Mouse (Mus musculus) kidney, postnatal 14 days (tissue): Measurements from ENCODE around the gene Coro1a.

ENCODE experiments used
- DNase-seq: peaks from one replicate; pipeline ENCODE4 v3.0.0; 2022; ENCODE audit warnings: mixed read lengths

Gene Coro1a

DNA sequence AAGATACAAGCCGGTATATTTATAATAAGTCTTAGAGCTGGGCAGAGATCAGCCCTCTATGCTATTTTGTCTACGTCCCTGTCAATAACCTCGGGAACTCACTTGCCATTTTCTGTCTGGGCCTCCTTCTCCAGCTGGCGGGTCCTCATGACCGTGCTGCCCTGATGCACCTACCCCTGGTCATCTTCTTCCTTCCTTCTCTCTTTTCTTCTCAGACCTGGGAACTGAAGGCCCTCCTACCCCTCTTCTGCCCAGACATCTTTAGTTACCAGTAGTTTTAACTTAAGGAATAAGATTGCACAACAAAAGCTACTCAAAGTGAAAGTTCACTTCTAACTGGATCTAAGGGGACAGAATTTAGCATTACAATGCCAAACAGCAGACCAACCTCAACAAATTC, 27.9 kb downstream of the Coro1a start:
- no peak for DNase-seq

GRCm38 (mm10) chr7:126678545-126679341, 28.8 kb downstream of the Coro1a start:
- peak; percentile 67 for DNase-seq

DNA sequence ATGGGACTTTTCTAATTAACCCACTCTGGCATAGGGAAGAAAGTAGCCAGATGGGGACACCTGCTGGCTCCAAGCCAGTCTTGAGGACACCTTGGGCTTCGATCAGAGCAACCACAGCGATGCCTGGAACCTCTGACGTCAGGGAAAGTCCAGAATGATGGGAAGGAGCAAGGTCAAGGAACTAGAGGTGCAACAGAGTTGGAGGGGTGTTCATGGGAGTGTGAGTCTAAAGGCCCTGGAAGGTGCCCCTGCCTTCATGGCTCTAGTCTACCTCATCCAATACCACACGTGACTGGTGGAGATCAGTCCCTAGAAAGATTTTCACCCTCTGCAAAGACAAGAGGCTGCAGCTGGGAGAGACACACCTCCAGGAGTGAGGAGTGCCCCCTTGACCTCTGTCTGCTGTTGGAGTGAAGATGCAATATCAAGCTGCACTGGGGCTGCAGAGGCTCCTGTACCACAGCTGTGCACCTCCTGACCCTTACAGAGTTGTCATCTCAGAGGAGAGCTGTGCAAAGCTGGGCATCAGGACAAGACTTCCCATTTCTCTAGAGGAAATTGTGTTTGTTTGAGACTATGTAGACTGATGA, 30.9 kb downstream of the Coro1a start:
- DNase-seq = no peak

GRCm38 (mm10) chr7:126676207-126676606, 31.4 kb downstream of the Coro1a start, which contains the start of gene Sult1a1:
Gene Sult1a1, minus strand, starts transcription at chr7:126676432.
- DNase-seq = peak; percentile 88

DNA sequence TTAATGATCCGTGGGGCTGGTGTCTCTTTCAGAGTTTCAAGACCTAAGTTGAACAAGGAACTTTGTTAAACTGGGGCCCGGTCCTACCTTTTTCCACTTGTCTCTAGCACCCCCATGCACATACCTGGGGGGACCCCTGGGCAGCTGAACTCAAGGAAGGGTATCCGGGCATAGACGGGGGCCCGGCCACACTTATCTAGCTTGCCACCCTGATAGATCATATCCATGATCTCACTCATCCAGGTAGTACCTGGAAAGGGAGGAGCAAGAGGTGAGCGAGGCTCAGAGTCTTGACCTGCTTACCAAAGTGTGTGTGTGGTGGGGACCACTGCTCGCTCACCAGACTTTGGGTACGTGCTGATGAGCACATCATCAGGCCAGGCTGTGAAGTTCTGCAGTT, 32.5 kb downstream of the Coro1a start:
- DNase-seq = no peak

DNA sequence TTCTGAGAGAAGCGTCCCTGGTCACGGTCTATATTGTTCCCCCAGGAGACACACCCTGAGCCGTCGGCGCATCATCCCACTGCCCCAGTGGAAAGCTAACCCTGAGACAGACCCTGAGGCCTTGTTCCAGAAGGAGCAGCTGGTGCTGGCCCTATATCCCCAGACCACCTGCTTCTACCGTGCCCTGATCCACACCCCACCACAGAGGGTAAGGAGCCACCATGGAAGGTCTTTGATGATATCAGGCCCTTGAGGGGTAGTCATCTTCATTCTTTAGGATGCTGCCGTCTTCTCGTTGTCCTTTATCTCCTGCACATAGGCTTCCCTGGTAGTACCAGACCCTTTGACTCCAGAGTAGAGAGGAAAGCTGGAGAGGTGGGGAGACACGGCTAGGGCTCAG, 35.5 kb downstream of the Coro1a start:
- DNase-seq = no peak

- no peak for DNase-seq
Observed at GRCm38 (mm10) chr7:126670152-126670551, 37.4 kb downstream of the Coro1a start.

DNA sequence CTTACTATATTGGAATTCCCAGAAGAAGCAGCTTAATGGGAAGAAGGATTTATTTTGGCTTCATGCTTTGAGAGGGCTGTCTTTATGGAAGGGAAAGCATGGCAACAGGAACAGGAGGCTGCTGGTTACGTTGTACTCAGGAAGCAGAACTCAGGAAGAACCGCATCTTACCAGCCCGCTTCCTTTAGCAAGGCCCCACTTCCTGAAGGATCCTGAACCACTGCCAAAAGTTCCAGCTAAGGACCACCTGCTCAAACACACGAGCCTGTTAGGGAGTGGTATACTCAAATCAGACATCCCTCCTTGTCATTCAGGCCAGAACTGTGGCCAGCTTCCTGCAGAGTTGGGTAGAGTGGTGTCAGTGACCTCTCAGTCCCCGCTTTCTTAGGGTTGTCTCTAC, 39.1 kb downstream of the Coro1a start:
- DNase-seq = no peak

DNA sequence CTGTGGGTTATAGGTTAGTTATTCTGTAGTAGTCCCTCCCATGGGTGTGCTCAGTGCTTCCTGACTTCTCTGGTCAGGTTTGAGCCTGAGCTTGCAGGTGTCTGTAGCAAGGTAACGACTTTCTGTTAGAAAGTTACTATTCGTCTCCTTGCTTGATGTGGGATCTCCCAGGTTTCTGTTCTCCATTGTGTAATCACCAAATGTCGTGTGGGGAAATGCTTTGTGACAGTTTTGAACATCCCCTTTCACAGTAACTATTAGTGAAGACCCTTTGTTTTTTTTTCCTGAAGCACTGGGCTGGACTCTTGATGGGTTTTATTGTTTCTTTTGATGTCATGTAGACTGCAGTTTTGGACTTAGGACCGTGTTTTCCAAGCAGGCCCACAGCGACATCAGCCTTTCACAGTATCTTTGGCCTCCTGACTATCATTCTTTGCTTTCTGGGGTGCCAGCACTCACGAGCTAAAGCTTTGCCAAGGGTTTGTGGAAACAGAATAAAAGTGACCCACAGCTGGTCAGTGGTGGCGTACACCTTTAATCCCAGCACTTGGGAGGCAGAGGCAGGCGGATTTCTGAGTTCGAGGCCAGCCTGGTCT, 40.0 kb downstream of the Coro1a start:
- no peak for DNase-seq

DNA sequence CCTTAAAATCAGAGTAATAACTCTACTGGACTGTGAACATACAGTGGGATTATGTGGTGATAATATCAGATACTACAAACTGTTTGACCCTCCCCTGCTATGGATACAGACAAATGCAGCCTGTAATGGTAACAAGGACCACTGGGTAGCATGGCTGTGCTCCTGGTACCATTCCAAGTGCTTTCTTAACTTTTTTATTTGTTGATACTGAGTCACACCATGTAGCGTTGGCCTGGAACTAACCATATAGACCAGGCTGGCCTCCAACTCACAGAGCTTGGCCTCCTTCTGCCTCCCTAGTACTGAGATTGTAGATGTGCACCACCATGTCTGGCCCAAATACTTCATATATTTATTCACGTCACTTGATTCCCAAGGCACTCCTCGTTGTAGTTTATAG, 42.3 kb downstream of the Coro1a start:
- DNase-seq = peak; percentile 53

GRCm38 (mm10) chr7:126663646-126664045, 43.9 kb downstream of the Coro1a start:
- no peak for DNase-seq

DNA sequence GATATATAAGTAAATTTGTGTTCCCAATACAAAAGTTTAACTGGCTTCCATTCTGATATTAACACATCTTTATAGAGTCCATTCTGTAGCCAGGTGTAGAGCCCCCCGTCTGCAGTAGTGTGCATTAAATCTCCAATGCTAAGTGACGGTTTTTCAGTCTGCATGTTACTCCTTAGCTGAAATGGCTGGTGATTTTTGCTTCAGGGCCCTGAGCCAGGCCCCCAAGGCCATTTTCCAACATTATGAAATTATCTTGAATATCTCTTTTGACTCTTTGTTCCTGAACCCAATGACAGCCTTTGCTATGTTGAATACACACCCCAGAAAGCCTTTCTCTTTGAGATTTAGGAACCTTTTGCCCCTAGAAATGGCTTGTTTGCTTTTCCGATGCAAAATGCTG, 47.8 kb downstream of the Coro1a start:
- DNase-seq = no peak

DNA sequence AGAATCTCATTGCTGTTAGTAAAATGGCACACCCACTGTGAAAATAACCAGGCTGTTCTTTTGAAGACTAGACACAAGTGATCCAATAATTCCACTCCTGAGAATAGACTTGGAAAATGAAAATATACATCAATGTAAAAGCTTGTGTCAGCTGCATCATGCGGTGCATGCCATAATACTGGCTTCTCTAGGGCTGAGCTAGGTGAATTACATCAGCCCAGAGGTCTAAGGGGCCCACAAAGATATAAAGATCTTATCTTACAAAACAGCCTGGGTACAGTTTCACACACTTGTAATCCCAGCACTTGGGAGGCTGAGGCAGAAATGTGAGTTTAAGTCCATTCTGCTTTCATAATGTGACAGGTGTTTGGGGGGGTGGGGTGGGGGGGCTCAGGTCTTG, 50.1 kb downstream of the Coro1a start:
- no peak for DNase-seq

GRCm38 (mm10) chr7:126655695-126656094, 51.9 kb downstream of the Coro1a start:
- no peak for DNase-seq

DNA sequence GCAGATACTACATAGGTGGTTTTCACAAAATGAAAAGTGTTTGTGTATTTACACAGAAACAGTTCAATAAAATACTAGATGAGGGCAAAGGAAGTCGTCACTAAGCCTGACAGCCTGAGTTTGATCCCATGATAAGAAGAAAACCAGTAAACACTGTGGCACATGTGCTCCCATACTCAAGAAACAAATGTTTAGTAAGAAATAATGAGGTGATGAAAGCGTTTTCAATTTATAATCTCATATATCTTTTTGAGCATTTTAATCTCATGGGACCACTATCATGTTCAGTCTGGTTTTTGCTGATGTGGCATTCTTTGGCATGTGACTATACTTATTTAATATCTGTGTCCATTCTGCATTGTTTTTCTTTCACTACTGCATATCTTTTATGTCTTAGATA, 53.6 kb downstream of the Coro1a start:
- DNase-seq = no peak

DNA sequence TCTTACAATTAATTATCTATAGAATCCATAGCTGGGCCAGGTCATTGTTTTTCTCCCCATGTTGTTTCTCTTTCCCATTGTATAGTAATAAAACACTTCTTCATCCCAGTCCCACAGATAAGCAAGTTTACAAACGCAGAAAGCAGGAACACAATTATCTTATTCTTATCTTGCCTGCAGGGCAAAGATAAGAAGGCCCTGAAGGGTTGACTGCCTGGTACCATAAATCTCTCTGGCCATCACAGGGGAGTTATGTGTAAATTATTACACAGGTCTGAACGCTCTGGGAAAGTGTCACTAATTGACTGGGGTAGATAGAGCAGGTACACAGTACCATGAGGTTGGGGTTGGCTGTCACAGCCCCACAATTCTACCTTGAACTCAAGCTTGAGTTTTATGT, 56.7 kb downstream of the Coro1a start:
- no peak for DNase-seq
